In the genomic region with DNA sequence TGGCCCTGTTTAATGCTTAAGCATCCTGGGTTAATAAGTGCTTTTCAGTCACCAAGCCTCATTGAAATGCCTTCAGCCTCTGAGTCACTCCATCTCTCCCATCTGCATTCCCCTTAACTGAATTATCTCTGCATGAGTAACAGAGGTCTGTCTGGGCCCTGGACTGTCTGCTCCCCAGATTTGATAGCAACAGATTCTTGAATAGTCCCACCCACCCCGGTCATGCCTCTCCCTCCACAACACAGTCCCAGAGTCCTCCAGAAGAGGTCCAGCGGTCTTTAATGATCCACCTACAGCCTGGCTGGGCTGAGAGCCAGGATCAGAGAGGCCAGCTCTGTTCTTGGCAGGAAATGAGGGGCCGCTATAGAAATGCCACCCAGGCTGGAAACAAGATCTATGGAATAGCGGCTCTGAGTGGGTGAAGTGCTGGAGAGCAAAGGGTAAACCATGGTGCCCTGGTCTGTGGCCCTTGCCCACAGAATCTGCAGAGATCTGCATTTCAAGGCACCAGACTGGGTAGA, we compare ENCODE assay signal across 9 mouse cellular contexts.
DNase-seq lines count a peak whose midpoint lies in the region; ATAC-seq lines count a peak whose summit lies in the region.
"Had no signal": no experiment of that assay in that cellular context is flagged by ENCODE, and none has a peak within 500 bp of the region (broad histone marks: within the 10 kb centered on the region; RNA-seq: fewer than 3 reads in every experiment).

No protein-coding gene starts in this region.

- ATAC-seq in heart, embryonic 16.5 days (replicated peaks; ENCODE audit: extremely low read depth, insufficient read depth, low FRiP score) = peak; percentile 90
- no peak for ATAC-seq in forebrain, embryonic 11.5 days (replicated peaks; ENCODE audit: low FRiP score)
- ATAC-seq: liver, embryonic 12.5 days had no signal

- H3K4me2 ChIP-seq in heart, embryonic 16.5 days (ENCODE audit: low read depth, low read length) = no peak overlapping the region
- no peak overlapping the region for H3K4me2 ChIP-seq in forebrain, embryonic 11.5 days (ENCODE audit: low read depth, low read length, severe bottlenecking)
- H3K4me2 ChIP-seq: liver, embryonic 12.5 days had no signal

- H3K36me3 ChIP-seq in heart, embryonic 16.5 days (ENCODE audit: control insufficient read depth, insufficient read depth) = no peaks in the 10 kb centered on the region
- H3K36me3 ChIP-seq in limb, embryonic 10.5 days = no peaks in the 10 kb centered on the region
- no peaks in the 10 kb centered on the region for H3K36me3 ChIP-seq in forebrain, embryonic 11.5 days (ENCODE audit: control insufficient read depth, insufficient read depth, low read length)
- H3K36me3 ChIP-seq: liver, embryonic 12.5 days had no signal

- 6% methylated on average over 4 of the region's 4 CpGs for WGBS in heart, embryonic 16.5 days
- 67% methylated on average over 4 of the region's 4 CpGs for WGBS in limb, embryonic 10.5 days
- 83% methylated on average over 4 of the region's 4 CpGs for WGBS in forebrain, embryonic 11.5 days

- no peaks in the 10 kb centered on the region for H3K9me3 ChIP-seq in heart, embryonic 16.5 days (replicated peaks; ENCODE audit: control insufficient read depth, low read length)
- no peaks in the 10 kb centered on the region for H3K9me3 ChIP-seq in limb, embryonic 10.5 days (replicated peaks)
- H3K9me3 ChIP-seq in forebrain, embryonic 11.5 days (ENCODE audit: control insufficient read depth, low read length) = no peaks in the 10 kb centered on the region
- H3K9me3 ChIP-seq: liver, embryonic 12.5 days had no signal

- H3K9ac ChIP-seq in heart, embryonic 16.5 days (ENCODE audit: low read length) = peak overlapping the region; percentile 38; the same call in 1 of the 2 replicates
- no peak overlapping the region for H3K9ac ChIP-seq in forebrain, embryonic 11.5 days (ENCODE audit: low read length)
- H3K9ac ChIP-seq: liver, embryonic 12.5 days had no signal

- intact Hi-C loops in heart, postnatal 25 days (cut with DNase I) = no loop called here

- H3K4me3 ChIP-seq in heart, embryonic 16.5 days (ENCODE audit: low read length) = no peak overlapping the region
- H3K4me3 ChIP-seq in limb, embryonic 10.5 days = no peak overlapping the region
- no peak overlapping the region for H3K4me3 ChIP-seq in forebrain, embryonic 11.5 days (ENCODE audit: low read depth, low read length)
- H3K4me3 ChIP-seq: liver, embryonic 12.5 days had no signal

- H3K27ac ChIP-seq in heart, embryonic 16.5 days (ENCODE audit: low read length) = peak overlapping the region; percentile 95
- H3K27ac ChIP-seq in limb, embryonic 10.5 days = 0 out of 2 replicates have a peak overlapping the region, but pooled peaks have one; percentile 14
- H3K27ac ChIP-seq in forebrain, embryonic 11.5 days (ENCODE audit: low read depth, low read length) = no peak overlapping the region
- H3K27ac ChIP-seq: liver, embryonic 12.5 days had no signal

- DNase-seq in heart, adult 18-20 months = peak; percentile 20 to 24
- DNase-seq in heart, postnatal 25 days (ENCODE audit: low spot score) = no peak
- DNase-seq in NIH3T3 (ENCODE audit: low read depth) = peak; percentile 61
- DNase-seq in limb, embryonic 10.5 days (ENCODE audit: low spot score) = no peak
- DNase-seq in layer of hippocampus, adult 8-10 months (ENCODE audit: low spot score in 2 of 2) = no peak
- no peak for DNase-seq in right cerebral cortex, postnatal 10 days (ENCODE audit: low spot score in 2 of 2)
- DNase-seq in forebrain, embryonic 11.5 days (ENCODE audit: low spot score) = no peak

- peaks cover 34% of the 10 kb centered on the region for H3K4me1 ChIP-seq in heart, embryonic 16.5 days (ENCODE audit: control insufficient read depth, insufficient read depth, low read length)
- peaks cover 22% of the 10 kb centered on the region for H3K4me1 ChIP-seq in limb, embryonic 10.5 days
- H3K4me1 ChIP-seq in forebrain, embryonic 11.5 days (replicated peaks; ENCODE audit: control insufficient read depth, insufficient read depth, low read length) = no peaks in the 10 kb centered on the region
- H3K4me1 ChIP-seq: liver, embryonic 12.5 days had no signal

- no peaks in the 10 kb centered on the region for H3K27me3 ChIP-seq in heart, embryonic 16.5 days (ENCODE audit: control insufficient read depth, insufficient read depth, low read length)
- no peaks in the 10 kb centered on the region for H3K27me3 ChIP-seq in limb, embryonic 10.5 days (ENCODE audit: low read depth, poor library complexity, severe bottlenecking)
- no peaks in the 10 kb centered on the region for H3K27me3 ChIP-seq in forebrain, embryonic 11.5 days (ENCODE audit: control insufficient read depth, insufficient read depth, low read length)
- H3K27me3 ChIP-seq: liver, embryonic 12.5 days had no signal

Comparison
In these comparisons a context has a peak if more than half of its experiments do, and no peak if none do; other contexts are left out.
1. DNase-seq: peak in heart, adult 18-20 months (2 of 2) and NIH3T3 (single experiment); none in heart, postnatal 25 days (single experiment), limb, embryonic 10.5 days (single experiment), layer of hippocampus, adult 8-10 months (0 of 2), right cerebral cortex, postnatal 10 days (0 of 2) and forebrain, embryonic 11.5 days (single experiment).